In genomic region chr2:70826436-70827230, GRCm38 (mm10) we compare ENCODE assay signal across 8 mouse cellular contexts. TPM values are rescaled to one million over a fixed set of nuclear protein-coding genes. Genes with fewer than 3 reads are reported as not detected.
DNase-seq lines count a peak whose midpoint lies in the region; ATAC-seq lines count a peak whose summit lies in the region.

No protein-coding gene starts in this region.

- H3K36me3 ChIP-seq in heart, embryonic 15.5 days = no peaks in the 10 kb centered on the region
- H3K36me3 ChIP-seq in embryonic facial prominence, embryonic 14.5 days (ENCODE audit: control insufficient read depth, insufficient read depth, low read length) = no peaks in the 10 kb centered on the region
- peaks cover 2% of the 10 kb centered on the region; the same call in 1 of the 2 replicates for H3K36me3 ChIP-seq in liver, embryonic 13.5 days

- intact Hi-C loops in heart, postnatal 25 days (cut with DNase I) = no loop called here
- intact Hi-C loops in left cerebral cortex, postnatal 4 days (cut with DNase I) = loop anchor here (10.0 kb wide), 1 partner anchor 218 kb away; no protein-coding TSS in a partner anchor

- H3K4me1 ChIP-seq in heart, embryonic 15.5 days (replicated peaks) = peaks cover 22% of the 10 kb centered on the region
- peaks cover 8% of the 10 kb centered on the region for H3K4me1 ChIP-seq in embryonic facial prominence, embryonic 14.5 days (ENCODE audit: control insufficient read depth, insufficient read depth, low read length)
- H3K4me1 ChIP-seq in liver, embryonic 13.5 days (replicated peaks) = peaks cover 73% of the 10 kb centered on the region

- DNase-seq in heart, postnatal 25 days (ENCODE audit: low spot score) = no peak
- peak; percentile 52 for DNase-seq in A20 (ENCODE audit: low read depth, low spot score)
- no peak for DNase-seq in embryonic facial prominence, embryonic 14.5 days (ENCODE audit: low spot score)
- DNase-seq in liver, embryonic 13.5 days = peak; percentile 67
- no peak for DNase-seq in left cerebral cortex, postnatal 4 days
- no peak for DNase-seq in right cerebral cortex, postnatal 14 days
- no peak for DNase-seq in kidney, postnatal 4 days

- WGBS in heart, embryonic 15.5 days = 71% methylated on average over 8 of the region's 8 CpGs
- WGBS in embryonic facial prominence, embryonic 14.5 days = 82% methylated on average over 8 of the region's 8 CpGs
- WGBS in liver, embryonic 13.5 days (ENCODE audit: insufficient replicate concordance) = 34% methylated on average over 8 of the region's 8 CpGs

- H3K4me2 ChIP-seq in heart, embryonic 15.5 days = peak overlapping the region; percentile 67
- peak overlapping the region; percentile 75 for H3K4me2 ChIP-seq in embryonic facial prominence, embryonic 14.5 days (ENCODE audit: low read depth, low read length)
- H3K4me2 ChIP-seq in liver, embryonic 13.5 days = peak overlapping the region; percentile 66

- H3K9me3 ChIP-seq in heart, embryonic 15.5 days (replicated peaks) = no peaks in the 10 kb centered on the region
- no peaks in the 10 kb centered on the region for H3K9me3 ChIP-seq in embryonic facial prominence, embryonic 14.5 days (ENCODE audit: control insufficient read depth, low read length)
- no peaks in the 10 kb centered on the region for H3K9me3 ChIP-seq in liver, embryonic 13.5 days (replicated peaks)

- H3K4me3 ChIP-seq in heart, embryonic 15.5 days = 0 out of 2 replicates have a peak overlapping the region, but pooled peaks have one; percentile 11
- H3K4me3 ChIP-seq in embryonic facial prominence, embryonic 14.5 days (ENCODE audit: low read depth, low read length) = 0 out of 2 replicates have a peak overlapping the region, but pooled peaks have one; percentile 77
- peak overlapping the region; percentile 98 for H3K4me3 ChIP-seq in liver, embryonic 13.5 days (replicated peaks)

- no peaks in the 10 kb centered on the region for H3K27me3 ChIP-seq in heart, embryonic 15.5 days
- H3K27me3 ChIP-seq in embryonic facial prominence, embryonic 14.5 days (replicated peaks; ENCODE audit: control insufficient read depth, insufficient read depth, low read length) = no peaks in the 10 kb centered on the region
- no peaks in the 10 kb centered on the region for H3K27me3 ChIP-seq in liver, embryonic 13.5 days

- ATAC-seq in heart, embryonic 15.5 days (replicated peaks; ENCODE audit: insufficient number of reproducible peaks, insufficient read depth, low FRiP score, low read depth) = no peak
- no peak for ATAC-seq in embryonic facial prominence, embryonic 14.5 days (ENCODE audit: low read depth)
- ATAC-seq in liver, embryonic 13.5 days (ENCODE audit: low read depth) = peak; percentile 79

- H3K9ac ChIP-seq in heart, embryonic 15.5 days = no peak overlapping the region
- no peak overlapping the region for H3K9ac ChIP-seq in embryonic facial prominence, embryonic 14.5 days (ENCODE audit: low read depth, low read length)
- H3K9ac ChIP-seq in liver, embryonic 13.5 days = peak overlapping the region; percentile 99

- 0 out of 2 replicates have a peak overlapping the region, but pooled peaks have one; percentile 100 for H3K27ac ChIP-seq in heart, embryonic 15.5 days
- H3K27ac ChIP-seq in embryonic facial prominence, embryonic 14.5 days (replicated peaks; ENCODE audit: low read depth, low read length) = no peak overlapping the region
- H3K27ac ChIP-seq in liver, embryonic 13.5 days = peak overlapping the region; percentile 100

RNA-seq across cellular contexts. Expression of gene Tlk1, which starts 1.1 kb away (rescaled TPM):
- polyA plus RNA-seq in heart, embryonic 15.5 days (2015; fragmentation: Nextera tagmentation; extraction: Ambion mirVana) = 24.4 and 28.0 TPM in 2 replicates
- 10 to 100 TPM; 31.2 to 31.9 TPM for total RNA-seq in heart, postnatal 25 days (2021)
- 29.9 and 33.0 TPM in 2 replicates for polyA plus RNA-seq in embryonic facial prominence, embryonic 14.5 days (2014; fragmentation: Nextera tagmentation; extraction: Ambion mirVana)
- polyA plus RNA-seq in liver, embryonic 13.5 days (2015; fragmentation: Nextera tagmentation; extraction: Ambion mirVana) = 28.1 and 29.5 TPM in 2 replicates
- total RNA-seq in left cerebral cortex, postnatal 4 days (2021) = 10 to 100 TPM; 82.5 to 85.0 TPM

Comparison
In these comparisons a context has a peak if more than half of its experiments do, and no peak if none do; other contexts are left out.
1. H3K4me3 ChIP-seq: peak in every context shown above with its lines; median percentile 98 in liver, embryonic 13.5 days; 77 in embryonic facial prominence, embryonic 14.5 days; 11 in heart, embryonic 15.5 days.
2. DNase-seq: peak in A20 (single experiment) and liver, embryonic 13.5 days (single experiment); none in heart, postnatal 25 days (single experiment), embryonic facial prominence, embryonic 14.5 days (single experiment), left cerebral cortex, postnatal 4 days (single experiment), right cerebral cortex, postnatal 14 days (single experiment) and kidney, postnatal 4 days (0 of 2).
3. Peak in every context shown above with its lines, with median percentiles within 50 percentile points of each other: H3K4me2 ChIP-seq.